Mouse (Mus musculus) MEL (cell line): Measurements from ENCODE around the gene Sgca. TPM values are rescaled to one million over a fixed set of nuclear protein-coding genes. Genes with fewer than 3 reads are reported as not detected.
A peak's percentile ranks its signal among the peaks of the same experiment; 100 is the strongest.

Source experiments
- DNase-seq: peaks from one replicate; pipeline ENCODE4 v3.0.0; 2011; ENCODE audit warnings: low read depth, low spot score
- H3K27ac ChIP-seq: 2 replicates; pipeline ENCODE4 v1.5.1; 2012; ENCODE audit warnings: low read depth, mild to moderate bottlenecking, control low read depth, low read length, moderate library complexity; ENCODE audit not compliant: control insufficient read depth
- H3K27me3 ChIP-seq, 2 experiments: fragments of 150-350 bp in 1 of 2; sonication (generic) in 1 of 2; 2 replicates each; pipeline ENCODE4 v1.6.1; 2012; ENCODE audit warnings: low read length in 2 of 2, mild to moderate bottlenecking in 2 of 2, improper control_type of control experiment in 1 of 2, moderate library complexity in 1 of 2; ENCODE audit not compliant: insufficient read depth in 2 of 2, control insufficient read depth in 1 of 2
- H3K36me3 ChIP-seq, 2 experiments: 2 replicates each; pipeline ENCODE4 v1.6.1; 2012 to 2014; ENCODE audit warnings: low read length in 2 of 2, improper control_type of control experiment in 1 of 2, inconsistent platforms in 1 of 2, mild to moderate bottlenecking in 1 of 2; ENCODE audit not compliant: insufficient read depth in 2 of 2, control insufficient read depth in 1 of 2
- H3K4me1 ChIP-seq, 2 experiments: fragments of 150-350 bp in 1 of 2; sonication (generic) in 1 of 2; 2 replicates each; pipeline ENCODE4 v1.6.1; 2012; ENCODE audit warnings: low read length in 2 of 2, improper control_type of control experiment in 1 of 2, mild to moderate bottlenecking in 1 of 2; ENCODE audit not compliant: insufficient read depth in 2 of 2, control insufficient read depth in 1 of 2
- H3K4me3 ChIP-seq, 2 experiments: fragments of 150-350 bp in 1 of 2; sonication (generic) in 1 of 2; 2 replicates each; pipeline ENCODE4 v1.5.1; 2012; ENCODE audit warnings: low read depth in 2 of 2, low read length in 2 of 2, mild to moderate bottlenecking in 2 of 2, moderate library complexity in 2 of 2, control low read depth in 1 of 2, improper control_type of control experiment in 1 of 2; ENCODE audit not compliant: control insufficient read depth in 1 of 2, insufficient read depth in 1 of 2
- H3K79me2 ChIP-seq: 2 replicates; pipeline ENCODE4 v1.6.1; 2012; ENCODE audit warnings: mild to moderate bottlenecking, low read length, moderate library complexity; ENCODE audit not compliant: control insufficient read depth, poor library complexity, insufficient read depth
- H3K9ac ChIP-seq: 2 replicates; pipeline ENCODE4 v1.6.1; 2012; ENCODE audit warnings: low read depth, mild to moderate bottlenecking, control low read depth, low read length, moderate library complexity; ENCODE audit not compliant: control insufficient read depth, poor library complexity, severe bottlenecking
- H3K9me3 ChIP-seq: fragments of 150-350 bp; sonication (generic); replicated peaks from 2 replicates; pipeline ENCODE4 v1.6.1; 2012; ENCODE audit warnings: mild to moderate bottlenecking, low read length, improper control_type of control experiment, moderate library complexity; ENCODE audit not compliant: insufficient read depth
- ELF1 ChIP-seq: IDR thresholded peaks from 2 replicates; pipeline ENCODE4 v1.6.1; 2014; ENCODE audit warnings: low read depth, mild to moderate bottlenecking, inconsistent platforms, low read length, improper control_type of control experiment, moderate library complexity
- ETS1 ChIP-seq: IDR thresholded peaks from 2 replicates; pipeline ENCODE4 v1.6.1; 2012; ENCODE audit warnings: low read depth, mild to moderate bottlenecking, inconsistent platforms, low read length, improper control_type of control experiment, moderate library complexity
- MAFK ChIP-seq: IDR thresholded peaks from 2 replicates; pipeline ENCODE4 v1.6.1; 2011; ENCODE audit warnings: low read depth, mild to moderate bottlenecking, low read length, improper control_type of control experiment, borderline replicate concordance
- MAZ ChIP-seq: IDR thresholded peaks from 2 replicates; pipeline ENCODE4 v1.6.1; 2012; ENCODE audit warnings: low read depth, mild to moderate bottlenecking, inconsistent platforms, low read length, improper control_type of control experiment
- MXI1 ChIP-seq: IDR thresholded peaks from 2 replicates; pipeline ENCODE4 v1.6.1; 2011; ENCODE audit warnings: mild to moderate bottlenecking, low read depth, low read length, improper control_type of control experiment
- NELFE ChIP-seq: IDR thresholded peaks from 2 replicates; pipeline ENCODE4 v1.6.1; 2011; ENCODE audit warnings: low read depth, low read length, improper control_type of control experiment
- POLR2A ChIP-seq, 2 experiments: IDR thresholded peaks; 2 replicates each; pipeline ENCODE4 v1.6.1; 2011 to 2012; ENCODE audit warnings: low read length in 2 of 2, mild to moderate bottlenecking in 2 of 2, control low read depth in 1 of 2, improper control_type of control experiment in 1 of 2, low read depth in 1 of 2, moderate library complexity in 1 of 2; ENCODE audit not compliant: control insufficient read depth in 1 of 2, insufficient read depth in 1 of 2, poor library complexity in 1 of 2
- POLR2AphosphoS5 ChIP-seq: IDR thresholded peaks from 2 replicates; pipeline ENCODE4 v1.6.1; 2012; ENCODE audit warnings: low read depth, borderline replicate concordance, mild to moderate bottlenecking, inconsistent platforms, low read length, moderate library complexity, mixed read lengths
- SIN3A ChIP-seq: IDR thresholded peaks from 2 replicates; pipeline ENCODE4 v1.6.1; 2012; ENCODE audit warnings: low read length, improper control_type of control experiment, inconsistent platforms
- TBP ChIP-seq: IDR thresholded peaks from 2 replicates; pipeline ENCODE4 v1.8.0; 2011; ENCODE audit warnings: low read depth, low read length, improper control_type of control experiment
- UBTF ChIP-seq: IDR thresholded peaks from 2 replicates; pipeline ENCODE4 v1.6.1; 2012; ENCODE audit warnings: low read depth, mild to moderate bottlenecking, inconsistent platforms, low read length, improper control_type of control experiment, moderate library complexity, borderline replicate concordance; ENCODE audit not compliant: insufficient read depth
- ZNF384 ChIP-seq: IDR thresholded peaks from 2 replicates; pipeline ENCODE4 v1.6.1; 2012; ENCODE audit warnings: low read depth, mild to moderate bottlenecking, inconsistent platforms, low read length, improper control_type of control experiment
- polyA plus RNA-seq, 2 experiments: library from polyadenylated mRNA; stranded (reverse) in 1 of 2; unstranded in 1 of 2; fragments of >175 nt in 1 of 2; fragments of >200 nt in 1 of 2; gene quantifications; 2 replicates each; pipeline versions ENCODE4 v1.2.1 to v1.2.4; 2012; ENCODE audit warnings: low replicate concordance in 2 of 2, low read depth in 1 of 2; ENCODE audit not compliant: insufficient read length in 2 of 2, insufficient read depth in 1 of 2, missing spikeins in 1 of 2
- total RNA-seq: library from RNA; depleted of rRNA; stranded (reverse); fragments of 300-350 nt; gene quantifications from 2 replicates; pipeline ENCODE4 v1.2.3, GENCODE M21; 2012

Sgca gene
- total and polyA plus RNA-seq, 3 experiments, result not detected

DNA sequence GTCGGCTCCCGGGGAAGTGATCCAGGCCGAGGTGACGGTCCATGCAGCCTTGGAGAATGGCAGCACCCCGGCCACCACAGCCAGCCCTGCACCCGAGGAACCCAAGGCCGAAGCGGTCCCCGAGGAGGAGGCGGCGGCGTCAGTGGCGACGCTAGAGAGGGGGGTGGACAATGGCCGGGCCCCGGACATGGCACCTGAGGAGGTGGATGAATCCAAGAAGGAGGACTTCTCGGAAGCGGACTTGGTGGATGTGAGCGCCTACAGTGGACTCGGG lies 16.3 kb upstream of the Sgca start:
- Histone ChIP-seq H3K9ac (peak overlapping the region; percentile 97), H3K27ac (peak overlapping the region; percentile 75), H3K9me3 (no peaks in the 10 kb centered on the region), H3K27me3 (no peaks in the 10 kb centered on the region), H3K79me2 (peaks cover 75% of the 10 kb centered on the region), H3K4me3 (peak overlapping the region; percentile 79 to 87), H3K36me3 (peaks cover 0 to 46% of the 10 kb centered on the region in 2 experiments; a peak in 2 of 4 replicates), H3K4me1 (peaks cover 37 to 61% of the 10 kb centered on the region in 2 experiments)
- DNase-seq, result peak; percentile 43
- peak in 1 of 2 experiments; percentile 3; a peak in 1 of 4 replicates for TF ChIP-seq POLR2A (IDR thresholded peaks at IDR 0.05; ENCODE audit: control insufficient read depth in 1 of 2, insufficient read depth in 1 of 2, low read depth in 1 of 2, low read length in 2 of 2, poor library complexity in 1 of 2)
- TF ChIP-seq TBP, result no peak

DNA sequence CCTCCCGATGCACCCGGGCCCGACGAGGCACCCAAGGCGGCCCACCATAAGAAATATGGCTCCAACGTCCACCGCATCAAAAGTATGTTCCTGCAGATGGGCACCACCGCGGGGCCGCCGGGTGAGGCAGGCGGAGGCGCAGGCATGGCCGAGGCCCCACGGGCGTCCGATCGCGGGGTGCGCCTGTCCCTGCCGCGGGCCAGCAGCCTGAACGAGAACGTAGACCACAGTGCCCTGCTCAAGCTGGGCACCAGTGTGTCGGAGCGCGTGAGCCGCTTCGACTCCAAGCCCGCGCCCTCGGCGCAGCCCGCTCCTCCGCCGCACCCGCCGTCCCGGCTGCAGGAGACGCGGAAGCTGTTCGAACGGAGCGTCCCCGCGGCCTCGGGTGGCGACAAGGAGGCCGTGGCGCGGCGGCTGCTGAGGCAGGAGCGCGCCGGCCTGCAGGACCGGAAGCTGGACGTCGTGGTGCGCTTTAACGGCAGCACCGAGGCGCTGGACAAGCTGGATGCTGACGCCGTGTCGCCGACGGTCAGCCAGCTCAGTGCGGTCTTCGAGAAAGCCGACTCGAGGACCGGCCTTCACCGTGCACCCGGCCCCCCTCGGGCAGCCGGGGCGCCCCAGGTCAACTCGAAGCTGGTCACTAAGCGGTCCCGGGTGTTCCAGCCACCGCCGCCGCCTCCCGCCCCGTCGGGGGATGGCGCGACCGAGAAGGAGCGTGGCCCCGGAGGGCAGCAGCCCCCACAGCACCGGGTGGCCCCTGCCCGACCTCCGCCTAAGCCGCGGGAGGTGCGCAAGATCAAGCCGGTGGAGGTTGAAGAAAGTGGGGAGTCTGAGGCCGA lies 15.7 kb upstream of the Sgca start:
- peak; percentile 65 for DNase-seq
- H3K4me3 ChIP-seq, result peak overlapping the region; percentile 79 to 87
- peaks cover 34 to 59% of the 10 kb centered on the region in 2 experiments for H3K4me1 ChIP-seq
- H3K79me2 ChIP-seq, result peaks cover 71% of the 10 kb centered on the region
- H3K9ac ChIP-seq, result peak overlapping the region; percentile 97
- no peaks in the 10 kb centered on the region for H3K9me3 ChIP-seq
- no peaks in the 10 kb centered on the region for H3K27me3 ChIP-seq
- peak overlapping the region; percentile 75 for H3K27ac ChIP-seq
- TF ChIP-seq ZNF384 (no peak), NELFE (peak; percentile 24; the same call in 1 of the 2 replicates), MXI1 (peak; percentile 32), POLR2A (IDR thresholded peaks at IDR 0.05; ENCODE audit: control insufficient read depth in 1 of 2, insufficient read depth in 1 of 2, low read depth in 1 of 2, low read length in 2 of 2, poor library complexity in 1 of 2) (0 out of 4 replicates have a peak, but pooled peaks of 1 of the 2 experiments have one; percentile 16), ELF1 (0 out of 2 replicates have a peak, but pooled peaks have one; percentile 33), SIN3A (peak; percentile 14; the same call in 1 of the 2 replicates), MAFK (no peak), POLR2AphosphoS5 (no peak), UBTF (peak; percentile 77; the same call in 1 of the 2 replicates), ETS1 (0 out of 2 replicates have a peak, but pooled peaks have one; percentile 6), MAZ (0 out of 2 replicates have a peak, but pooled peaks have one; percentile 4)
- H3K36me3 ChIP-seq, result peaks cover 0 to 42% of the 10 kb centered on the region in 2 experiments; a peak in 2 of 4 replicates
